Mouse (Mus musculus) liver, adult 2 months (tissue): ENCODE measurements around the gene Nrtn. TPM values are rescaled to one million over a fixed set of nuclear protein-coding genes. Genes with fewer than 3 reads are reported as not detected.

Experiments used
- DNase-seq: peaks from one replicate; pipeline ENCODE4 v3.0.0-alpha.2; 2011; ENCODE audit warnings: low read depth, low spot score; ENCODE audit errors: extremely low read depth
- H3K27ac ChIP-seq: fragments of 200-500 bp; replicated peaks from 2 replicates; pipeline ENCODE4 v1.5.1; 2012; ENCODE audit warnings: low read depth, mild to moderate bottlenecking, control low read depth, inconsistent platforms, low read length; ENCODE audit not compliant: insufficient read depth
- H3K27me3 ChIP-seq: fragments of 200-500 bp; 2 replicates; pipeline ENCODE4 v1.6.1; 2012; ENCODE audit warnings: mild to moderate bottlenecking, moderate library complexity, low read length, inconsistent platforms; ENCODE audit not compliant: control insufficient read depth, insufficient read depth
- H3K36me3 ChIP-seq: fragments of 200-500 bp; 2 replicates; pipeline ENCODE4 v1.6.1; 2012; ENCODE audit warnings: low read length, inconsistent platforms; ENCODE audit not compliant: control insufficient read depth, insufficient read depth
- H3K4me1 ChIP-seq: fragments of 200-500 bp; 2 replicates; pipeline ENCODE4 v1.6.1; 2011; ENCODE audit warnings: low read length; ENCODE audit not compliant: control insufficient read depth, insufficient read depth
- H3K4me3 ChIP-seq: fragments of 200-500 bp; 2 replicates; pipeline ENCODE4 v1.5.1; 2011; ENCODE audit warnings: low read depth, mild to moderate bottlenecking, control low read depth, low read length, moderate library complexity; ENCODE audit not compliant: insufficient read depth
- H3K79me2 ChIP-seq: fragments of 200-500 bp; 2 replicates; pipeline ENCODE4 v1.6.1; 2012; ENCODE audit warnings: inconsistent platforms, mild to moderate bottlenecking, low read length, moderate library complexity; ENCODE audit not compliant: control insufficient read depth, insufficient read depth
- H3K9ac ChIP-seq: fragments of 200-500 bp; 2 replicates; pipeline ENCODE4 v1.6.1; 2012; ENCODE audit warnings: low read depth, mild to moderate bottlenecking, control low read depth, inconsistent platforms, low read length
- CTCF ChIP-seq: fragments of 200-500 bp; IDR thresholded peaks from 2 replicates; pipeline ENCODE4 v1.5.1; 2011; ENCODE audit warnings: low read depth, low read length, control low read depth
- POLR2A ChIP-seq: fragments of 200-500 bp; IDR thresholded peaks from 2 replicates; pipeline ENCODE4 v1.6.1; 2011; ENCODE audit warnings: low read length, control low read depth; ENCODE audit not compliant: insufficient read depth; ENCODE audit errors: extremely low read depth
- WGBS: fragments of 180-500 bp; shearing (Covaris S2); methylation state at CpG from one replicate; pipeline ENCODE4 v1.1.7; 2018; 5-methylcytosine and 5-hydroxymethylcytosine counted together
- polyA plus RNA-seq: library from polyadenylated mRNA; depleted of rRNA; stranded (reverse); fragments of >200 nt; gene quantifications from 2 replicates; pipeline ENCODE4 v1.2.3, GENCODE M21; 2012
- total RNA-seq: library from RNA; depleted of rRNA; stranded (reverse); fragments of >200 nt; gene quantifications from 2 replicates; pipeline ENCODE4 v1.2.3, GENCODE M21; 2014

The Nrtn gene
- total and polyA plus RNA-seq, 2 experiments, result 0.83 to 1.9 TPM

- peak overlapping the region; percentile 86 for H3K9ac ChIP-seq
- TF ChIP-seq POLR2A (peak; percentile 73; the same call in 1 of the 2 replicates), CTCF (no peak)
- H3K27me3 ChIP-seq, result no peaks in the 10 kb centered on the region
- no peaks in the 10 kb centered on the region for H3K36me3 ChIP-seq
- peaks cover 20% of the 10 kb centered on the region; the same call in 1 of the 2 replicates for H3K79me2 ChIP-seq
- peak overlapping the region; percentile 69 for H3K27ac ChIP-seq
- peaks cover 6% of the 10 kb centered on the region for H3K4me1 ChIP-seq
- peak overlapping the region; percentile 91 for H3K4me3 ChIP-seq
- DNase-seq, result peak; percentile 96
- WGBS, result under 1% methylated on average over 55 of the region's 55 CpGs
Measured at GRCm38 (mm10) chr17:56716655-56717362, 40.5 kb downstream of the Nrtn start.

GRCm38 (mm10) chr17:56715914-56716654 is 41.2 kb downstream of the Nrtn start:
- WGBS, result 27% methylated on average over 22 of the region's 22 CpGs
- no peaks in the 10 kb centered on the region for H3K27me3 ChIP-seq
- H3K27ac ChIP-seq, result no peak overlapping the region; the same call in 1 of the 2 replicates
- H3K36me3 ChIP-seq, result no peaks in the 10 kb centered on the region
- H3K9ac ChIP-seq, result peak overlapping the region; percentile 86
- DNase-seq, result no peak
- no peak for TF ChIP-seq POLR2A
- no peak for TF ChIP-seq CTCF
- peaks cover 20% of the 10 kb centered on the region; the same call in 1 of the 2 replicates for H3K79me2 ChIP-seq
- peak overlapping the region; percentile 77 for H3K4me3 ChIP-seq
- peaks cover 6% of the 10 kb centered on the region for H3K4me1 ChIP-seq

- H3K36me3 ChIP-seq, result no peaks in the 10 kb centered on the region
- 90% methylated on average over 11 of the region's 11 CpGs for WGBS
- DNase-seq, result no peak
- no peaks in the 10 kb centered on the region for H3K27me3 ChIP-seq
- H3K79me2 ChIP-seq, result peaks cover 20% of the 10 kb centered on the region; the same call in 1 of the 2 replicates
- H3K9ac ChIP-seq, result no peak overlapping the region
- H3K4me1 ChIP-seq, result peaks cover 6% of the 10 kb centered on the region
- no peak overlapping the region for H3K4me3 ChIP-seq
- TF ChIP-seq POLR2A, result no peak
- H3K27ac ChIP-seq, result no peak overlapping the region
Measured at GRCm38 (mm10) chr17:56715360-56715759, 42.0 kb downstream of the Nrtn start.

- Histone ChIP-seq H3K4me3 (no peak overlapping the region), H3K27ac (no peak overlapping the region), H3K79me2 (no peaks in the 10 kb centered on the region), H3K36me3 (peaks cover 8% of the 10 kb centered on the region; the same call in 1 of the 2 replicates), H3K9ac (no peak overlapping the region), H3K4me1 (no peaks in the 10 kb centered on the region), H3K27me3 (no peaks in the 10 kb centered on the region)
- WGBS, result 90% methylated on average over 3 of the region's 3 CpGs
- TF ChIP-seq CTCF (no peak), POLR2A (no peak)
- no peak for DNase-seq
Measured at GRCm38 (mm10) chr17:56709708-56710107, 47.6 kb downstream of the Nrtn start.

GRCm38 (mm10) chr17:56708692-56709091 is 48.6 kb downstream of the Nrtn start:
- no peaks in the 10 kb centered on the region for H3K79me2 ChIP-seq
- TF ChIP-seq POLR2A, result no peak
- TF ChIP-seq CTCF, result no peak
- no peak overlapping the region for H3K27ac ChIP-seq
- 84% methylated on average over 4 of the region's 4 CpGs for WGBS
- no peaks in the 10 kb centered on the region for H3K4me1 ChIP-seq
- H3K27me3 ChIP-seq, result no peaks in the 10 kb centered on the region
- DNase-seq, result no peak
- no peak overlapping the region for H3K4me3 ChIP-seq
- H3K9ac ChIP-seq, result no peak overlapping the region
- peaks cover 15% of the 10 kb centered on the region; the same call in 1 of the 2 replicates for H3K36me3 ChIP-seq

DNA sequence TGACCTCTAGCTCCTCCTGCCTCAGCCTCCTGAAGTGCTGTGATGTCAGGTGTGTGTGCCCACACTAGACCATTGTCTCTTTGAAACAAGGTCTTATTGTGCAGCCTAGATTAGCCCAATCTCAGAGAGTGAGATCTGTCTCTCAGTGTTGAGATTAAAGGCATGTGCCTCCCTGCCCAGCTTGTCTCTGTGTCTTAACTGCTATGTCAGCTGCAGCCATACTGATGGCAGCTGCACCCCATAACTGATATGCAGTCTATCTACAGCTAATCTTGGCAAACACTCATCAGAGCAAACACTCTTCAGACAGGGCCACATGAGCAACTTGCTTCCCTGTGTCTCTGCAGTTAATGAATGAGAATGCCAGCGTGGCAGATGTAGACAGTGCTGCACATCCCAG is 50.8 kb downstream of the Nrtn start:
- peaks cover 25% of the 10 kb centered on the region for H3K36me3 ChIP-seq
- H3K27me3 ChIP-seq, result no peaks in the 10 kb centered on the region
- H3K9ac ChIP-seq, result no peak overlapping the region
- no peaks in the 10 kb centered on the region for H3K79me2 ChIP-seq
- no peak overlapping the region for H3K4me3 ChIP-seq
- no peak overlapping the region for H3K27ac ChIP-seq
- WGBS, result 97% methylated on average over 1 of the region's 1 CpGs
- TF ChIP-seq CTCF (no peak), POLR2A (no peak)
- no peaks in the 10 kb centered on the region for H3K4me1 ChIP-seq
- no peak for DNase-seq
